Mouse (Mus musculus) limb, embryonic 12.5 days (tissue): ENCODE data around the gene Tex14. TPM values are rescaled to one million over a fixed set of nuclear protein-coding genes. Genes with fewer than 3 reads are reported as not detected.

Experiments
- ATAC-seq: fragments of 200-750 bp; cut with Nextera tagmentation; 2 replicates; pipeline ENCODE4 v1.8.0; 2017; ENCODE audit warnings: low read depth, moderate TSS enrichment; ENCODE audit not compliant: insufficient number of reproducible peaks, insufficient read depth, low FRiP score, low TSS enrichment
- H3K27ac ChIP-seq: fragments of 300-500 bp; sonication (generic); 2 replicates; pipeline ENCODE4 v1.5.1; 2016; ENCODE audit warnings: mild to moderate bottlenecking, moderate library complexity
- H3K27me3 ChIP-seq: fragments of 300-500 bp; sonication (generic); 2 replicates; pipeline ENCODE4 v1.6.1; 2016; ENCODE audit warnings: mild to moderate bottlenecking, moderate library complexity
- H3K36me3 ChIP-seq: fragments of 300-500 bp; sonication (generic); 2 replicates; pipeline ENCODE4 v1.6.1; 2016; ENCODE audit warnings: mild to moderate bottlenecking, moderate library complexity
- H3K4me1 ChIP-seq: fragments of 300-500 bp; sonication (generic); replicated peaks from 2 replicates; pipeline ENCODE4 v1.6.1; 2016
- H3K4me2 ChIP-seq: fragments of 300-500 bp; sonication (generic); 2 replicates; pipeline ENCODE4 v1.6.1; 2016; ENCODE audit warnings: mild to moderate bottlenecking, moderate library complexity
- H3K4me3 ChIP-seq: fragments of 300-500 bp; sonication (generic); replicated peaks from 2 replicates; pipeline ENCODE4 v1.5.1; 2016; ENCODE audit warnings: mild to moderate bottlenecking
- H3K9ac ChIP-seq: fragments of 300-500 bp; sonication (generic); replicated peaks from 2 replicates; pipeline ENCODE4 v1.6.1; 2016; ENCODE audit warnings: mild to moderate bottlenecking, moderate library complexity
- H3K9me3 ChIP-seq: fragments of 300-500 bp; sonication (generic); 2 replicates; pipeline ENCODE4 v1.6.1; 2016; ENCODE audit warnings: mild to moderate bottlenecking, moderate library complexity
- WGBS: fragments of 180-500 bp; shearing (Covaris S2); methylation state at CpG from one replicate; pipeline ENCODE4 v1.1.7; 2016; 5-methylcytosine and 5-hydroxymethylcytosine counted together
- polyA plus RNA-seq: library from polyadenylated mRNA; unstranded; fragments of >200 nt; fragmentation: Nextera tagmentation; extraction: Ambion mirVana; gene quantifications from 2 replicates; pipeline ENCODE4 v1.2.1, GENCODE M21; 2016

Tex14 gene
- polyA plus RNA-seq = 0.47 and 0.81 TPM in 2 replicates

DNA sequence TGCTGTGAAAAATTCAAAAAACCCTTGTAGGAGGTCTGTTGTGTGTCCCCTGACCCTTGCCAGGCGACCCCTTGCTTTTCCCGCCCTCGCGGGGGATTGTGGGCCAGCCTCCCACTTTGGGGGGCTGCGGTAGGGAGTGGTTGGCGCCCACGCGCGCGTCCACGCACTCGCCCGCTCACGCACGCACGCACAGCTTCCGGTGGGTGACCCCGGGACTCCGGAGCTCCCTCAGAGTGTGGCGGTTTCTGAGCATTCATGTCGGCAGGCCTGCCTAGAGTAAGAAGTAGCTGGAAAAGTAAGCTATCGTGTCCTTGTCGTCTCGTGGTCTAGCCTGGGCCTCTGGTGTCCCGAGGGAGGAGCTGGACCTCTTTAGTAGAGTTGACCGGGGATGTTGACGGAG, at the start of gene Tex14, which contains the start of gene Rad51c:
Gene Tex14, plus strand, starts transcription at position 190 of the 400 bp plus-strand sequence.
Gene Rad51c, minus strand, starts transcription at position 79 of the 400 bp plus-strand sequence.
- no peak for ATAC-seq
- Histone ChIP-seq H3K4me1 (peaks cover 3% of the 10 kb centered on the region), H3K27ac (peak within 1 kb of the TSS; percentile 97), H3K4me3 (peak within 1 kb of the TSS; percentile 56), H3K36me3 (peaks cover 20% of the 10 kb centered on the region), H3K4me2 (peak within 1 kb of the TSS; percentile 63), H3K9ac (peak within 1 kb of the TSS; percentile 78), H3K9me3 (no peaks in the 10 kb centered on the region), H3K27me3 (no peaks in the 10 kb centered on the region)
- 81% methylated on average over 27 of the region's 27 CpGs for WGBS

GRCm38 (mm10) chr11:87357317-87358300, 47.3 kb upstream of the Tex14 start:
- H3K9ac ChIP-seq = peak overlapping the region; percentile 67
- peak overlapping the region; percentile 65 for H3K4me3 ChIP-seq
- no peaks in the 10 kb centered on the region for H3K9me3 ChIP-seq
- H3K27ac ChIP-seq = no peak overlapping the region
- peaks cover 13% of the 10 kb centered on the region for H3K4me1 ChIP-seq
- peaks cover 47% of the 10 kb centered on the region for H3K27me3 ChIP-seq
- no peak for ATAC-seq
- WGBS = 5% methylated on average over 31 of the region's 31 CpGs
- no peaks in the 10 kb centered on the region for H3K36me3 ChIP-seq
- peak overlapping the region; percentile 98 for H3K4me2 ChIP-seq

DNA sequence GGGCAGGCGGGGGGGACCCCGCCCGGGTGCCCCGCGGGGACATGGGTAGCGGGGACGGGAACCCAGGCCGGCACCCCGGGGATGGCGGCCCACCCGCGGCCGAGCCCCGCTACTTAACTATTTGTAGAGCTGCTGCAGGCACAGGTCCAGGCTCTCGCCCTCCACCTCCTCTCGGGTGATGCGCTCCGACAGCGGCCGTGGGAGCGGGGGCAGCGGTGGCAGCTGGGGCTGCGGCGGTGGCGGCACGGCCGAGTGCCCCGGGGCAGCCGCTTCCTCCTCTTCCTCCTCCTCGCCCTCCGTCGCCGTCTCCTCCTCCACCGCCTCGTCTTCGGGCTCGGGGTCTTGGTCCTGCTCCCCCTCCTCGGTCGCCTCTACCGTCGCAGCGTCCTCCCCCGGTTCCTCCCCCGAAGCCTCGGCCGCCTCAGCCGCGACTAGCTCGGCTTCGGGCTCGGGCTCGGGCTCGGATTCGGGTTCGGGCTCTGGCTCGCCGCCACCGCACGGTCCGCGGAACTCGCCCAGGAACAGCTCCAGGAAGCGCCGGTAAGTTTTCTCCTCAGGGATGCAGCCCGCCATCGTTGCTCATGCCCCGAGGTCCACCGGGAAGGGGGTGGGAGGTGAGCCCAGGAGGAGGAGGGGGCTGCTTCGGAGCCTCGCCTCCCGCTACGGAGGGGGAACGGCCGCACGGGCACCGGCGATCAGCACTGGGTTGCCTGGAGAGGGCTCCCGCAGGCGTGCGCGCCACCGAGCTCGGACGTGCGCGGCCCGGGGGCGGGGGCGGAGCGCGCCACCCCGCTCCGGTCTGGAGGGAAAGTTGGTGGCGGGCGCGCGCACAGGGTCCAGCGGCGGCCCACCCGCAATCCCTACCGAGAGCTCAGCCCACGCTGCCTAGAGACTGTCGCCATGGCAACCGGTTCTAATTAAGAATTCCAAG, 46.3 kb upstream of the Tex14 start, which contains the start of gene Ppm1e:
Gene Ppm1e, minus strand, starts transcription at position 693 of the 931 bp plus-strand sequence.
- H3K4me2 ChIP-seq = peak within 1 kb of the TSS; percentile 98
- H3K4me3 ChIP-seq = peak within 1 kb of the TSS; percentile 65
- H3K9ac ChIP-seq = peak within 1 kb of the TSS; percentile 67
- H3K36me3 ChIP-seq = no peaks in the 10 kb centered on the region
- peak; percentile 90 for ATAC-seq
- H3K9me3 ChIP-seq = no peaks in the 10 kb centered on the region
- peaks cover 13% of the 10 kb centered on the region for H3K4me1 ChIP-seq
- WGBS = under 1% methylated on average over 95 of the region's 104 CpGs
- no peak within 1 kb of the TSS for H3K27ac ChIP-seq
- H3K27me3 ChIP-seq = peaks cover 47% of the 10 kb centered on the region

- Histone ChIP-seq H3K9ac (peak overlapping the region; percentile 67; the same call in 1 of the 2 replicates), H3K4me1 (peaks cover 13% of the 10 kb centered on the region), H3K36me3 (no peaks in the 10 kb centered on the region), H3K9me3 (no peaks in the 10 kb centered on the region), H3K4me2 (peak overlapping the region; percentile 98), H3K27me3 (peaks cover 47% of the 10 kb centered on the region), H3K27ac (no peak overlapping the region), H3K4me3 (peak overlapping the region; percentile 65)
- WGBS = 16% methylated on average over 10 of the region's 10 CpGs
- ATAC-seq = no peak
Observed at GRCm38 (mm10) chr11:87359262-87359612, 45.6 kb upstream of the Tex14 start.

DNA sequence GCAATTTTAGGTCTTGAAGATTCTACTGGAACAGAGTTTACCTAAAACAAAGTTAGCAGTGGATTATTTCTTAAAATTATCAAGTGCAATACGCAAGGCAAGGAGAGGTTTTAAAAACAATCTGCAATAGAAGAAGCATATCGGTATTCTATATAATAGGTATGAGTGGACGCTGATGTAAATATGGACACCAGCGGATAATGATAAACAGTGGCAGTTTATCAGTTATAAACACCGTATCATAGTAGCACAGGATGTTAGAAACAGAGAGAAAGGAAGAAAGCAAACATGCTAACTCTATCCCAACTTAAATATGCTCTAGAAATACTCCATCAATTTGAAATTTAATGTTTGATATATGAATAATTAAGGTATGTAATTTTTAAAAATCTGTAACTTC, 39.7 kb upstream of the Tex14 start:
- WGBS = 92% methylated on average over 5 of the region's 5 CpGs

GRCm38 (mm10) chr11:87367061-87367460, 37.8 kb upstream of the Tex14 start:
- H3K27me3 ChIP-seq = peaks cover 4% of the 10 kb centered on the region
- H3K9me3 ChIP-seq = no peaks in the 10 kb centered on the region
- H3K4me1 ChIP-seq = no peaks in the 10 kb centered on the region
- H3K4me3 ChIP-seq = no peak overlapping the region
- H3K4me2 ChIP-seq = no peak overlapping the region
- no peak overlapping the region for H3K27ac ChIP-seq
- no peak overlapping the region for H3K9ac ChIP-seq
- H3K36me3 ChIP-seq = no peaks in the 10 kb centered on the region
- WGBS = 85% methylated on average over 7 of the region's 7 CpGs
- ATAC-seq = no peak

More for the DNA sequence above, 39.7 kb upstream of the Tex14 start:
- no peak overlapping the region for H3K27ac ChIP-seq
- no peak for ATAC-seq
- H3K9ac ChIP-seq = no peak overlapping the region
- H3K4me3 ChIP-seq = no peak overlapping the region
- no peaks in the 10 kb centered on the region for H3K9me3 ChIP-seq
- H3K27me3 ChIP-seq = peaks cover 10% of the 10 kb centered on the region
- H3K4me2 ChIP-seq = no peak overlapping the region
- no peaks in the 10 kb centered on the region for H3K4me1 ChIP-seq
- no peaks in the 10 kb centered on the region for H3K36me3 ChIP-seq

GRCm38 (mm10) chr11:87367865-87368580, 36.8 kb upstream of the Tex14 start:
- H3K9me3 ChIP-seq = no peaks in the 10 kb centered on the region
- WGBS = 49% methylated on average over 9 of the region's 9 CpGs
- ATAC-seq = no peak

DNA sequence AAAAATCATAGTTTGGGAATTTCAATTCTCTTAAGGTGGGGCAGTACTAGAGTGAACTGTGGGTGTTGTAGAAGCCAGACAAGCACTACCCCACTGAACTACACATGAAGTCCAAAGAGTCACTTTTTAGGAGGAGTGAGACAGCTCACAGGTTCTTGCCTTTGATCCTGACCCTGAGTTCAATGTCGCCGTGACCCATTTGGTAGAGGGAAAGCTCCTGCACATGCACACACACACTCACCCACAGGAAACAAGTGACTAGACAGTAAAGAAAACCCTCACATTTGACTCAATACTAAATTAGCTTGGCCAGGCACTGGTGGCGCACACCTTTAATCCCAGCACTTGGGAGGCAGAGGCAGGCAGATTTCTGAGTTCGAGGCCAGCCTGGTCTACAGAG, 20.3 kb upstream of the Tex14 start:
- H3K4me1 ChIP-seq = no peaks in the 10 kb centered on the region
- H3K9ac ChIP-seq = no peak overlapping the region
- no peak overlapping the region for H3K4me2 ChIP-seq
- H3K9me3 ChIP-seq = no peaks in the 10 kb centered on the region
- no peak overlapping the region for H3K4me3 ChIP-seq
- H3K36me3 ChIP-seq = peaks cover 11% of the 10 kb centered on the region
- 96% methylated on average over 4 of the region's 4 CpGs for WGBS
- no peak overlapping the region for H3K27ac ChIP-seq
- no peak for ATAC-seq
- no peaks in the 10 kb centered on the region for H3K27me3 ChIP-seq

More at GRCm38 (mm10) chr11:87367865-87368580, 36.8 kb upstream of the Tex14 start:
- H3K4me1 ChIP-seq = no peaks in the 10 kb centered on the region
- H3K36me3 ChIP-seq = no peaks in the 10 kb centered on the region
- H3K9ac ChIP-seq = no peak overlapping the region
- no peak overlapping the region for H3K27ac ChIP-seq
- peaks cover 4% of the 10 kb centered on the region for H3K27me3 ChIP-seq
- H3K4me3 ChIP-seq = no peak overlapping the region
- no peak overlapping the region for H3K4me2 ChIP-seq

DNA sequence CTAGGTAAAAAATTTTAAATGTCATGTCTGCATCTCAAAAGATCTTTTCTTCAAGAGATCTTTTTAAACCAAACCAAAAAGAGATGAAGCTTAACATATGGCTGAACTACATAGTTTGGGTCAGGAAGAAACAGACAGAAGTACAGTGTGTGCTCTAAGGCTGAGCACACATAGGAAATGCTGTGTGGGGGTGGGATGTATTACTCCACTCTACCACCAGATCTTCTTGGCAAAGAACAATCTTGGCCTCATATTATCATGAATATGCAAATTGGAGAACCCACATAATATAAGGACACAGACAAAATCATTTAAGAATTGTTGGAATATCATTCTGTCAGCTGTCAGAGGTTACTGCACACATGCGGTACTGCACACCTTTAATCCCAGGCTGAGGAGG, 19.2 kb upstream of the Tex14 start:
- ATAC-seq = no peak
- Histone ChIP-seq H3K27ac (no peak overlapping the region), H3K9me3 (no peaks in the 10 kb centered on the region), H3K9ac (no peak overlapping the region), H3K36me3 (peaks cover 16% of the 10 kb centered on the region), H3K4me3 (no peak overlapping the region), H3K4me2 (no peak overlapping the region), H3K4me1 (no peaks in the 10 kb centered on the region), H3K27me3 (no peaks in the 10 kb centered on the region)
- 97% methylated on average over 1 of the region's 1 CpGs for WGBS

- Histone ChIP-seq H3K9ac (no peak overlapping the region), H3K27ac (no peak overlapping the region), H3K36me3 (peaks cover 41% of the 10 kb centered on the region), H3K4me1 (no peaks in the 10 kb centered on the region), H3K27me3 (no peaks in the 10 kb centered on the region), H3K4me3 (no peak overlapping the region), H3K4me2 (no peak overlapping the region), H3K9me3 (no peaks in the 10 kb centered on the region)
- no peak for ATAC-seq
- WGBS = 51% methylated on average over 1 of the region's 1 CpGs
Observed at GRCm38 (mm10) chr11:87393855-87394254, 11.0 kb upstream of the Tex14 start.
